Mouse (Mus musculus) small intestine, adult 2 months (tissue): Measurements from ENCODE around the gene Gm45837.

Experiments used
- CTCF ChIP-seq: fragments of 200-500 bp; IDR thresholded peaks from 2 replicates; pipeline ENCODE4 v1.5.1; 2012; ENCODE audit warnings: low read depth, mild to moderate bottlenecking, control low read depth, inconsistent platforms, low read length, moderate library complexity, mixed read lengths; ENCODE audit not compliant: insufficient replicate concordance, insufficient read length; ENCODE audit errors: extremely low read depth
- POLR2A ChIP-seq: fragments of 200-500 bp; IDR thresholded peaks from 2 replicates; pipeline ENCODE4 v1.6.1; 2012; ENCODE audit warnings: low read depth, mild to moderate bottlenecking, control low read depth, inconsistent platforms, low read length, moderate library complexity

GRCm38 (mm10) chr7:101514768-101515167 is 104.1 kb downstream of the Gm45837 start:
- TF ChIP-seq CTCF = no peak
- TF ChIP-seq POLR2A = no peak
